Mouse (Mus musculus) heart, embryonic 16.5 days (tissue): ENCODE measurements around the gene Gm20388. TPM values are rescaled to one million over a fixed set of nuclear protein-coding genes. Genes with fewer than 3 reads are reported as not detected.

Source experiments
- ATAC-seq: fragments of 200-750 bp; cut with Nextera tagmentation; replicated peaks from 2 replicates; pipeline ENCODE4 v1.8.0; 2017; ENCODE audit warnings: moderate number of reproducible peaks; ENCODE audit not compliant: insufficient read depth, low FRiP score; ENCODE audit errors: extremely low read depth
- H3K27ac ChIP-seq: fragments of 300-500 bp; sonication (generic); 2 replicates; pipeline ENCODE4 v1.5.1; 2014; ENCODE audit warnings: mild to moderate bottlenecking, low read length, control low read depth, moderate library complexity
- H3K27me3 ChIP-seq: fragments of 300-500 bp; sonication (generic); 2 replicates; pipeline ENCODE4 v1.6.1; 2014; ENCODE audit warnings: low read length, mixed read lengths; ENCODE audit not compliant: control insufficient read depth, insufficient read depth
- H3K36me3 ChIP-seq: fragments of 300-500 bp; sonication (generic); 2 replicates; pipeline ENCODE4 v1.6.1; 2014; ENCODE audit not compliant: control insufficient read depth, insufficient read depth
- H3K4me1 ChIP-seq: fragments of 300-500 bp; sonication (generic); 2 replicates; pipeline ENCODE4 v1.6.1; 2014; ENCODE audit warnings: low read length, mixed read lengths; ENCODE audit not compliant: control insufficient read depth, insufficient read depth
- H3K4me2 ChIP-seq: fragments of 300-500 bp; sonication (generic); 2 replicates; pipeline ENCODE4 v1.6.1; 2014; ENCODE audit warnings: low read depth, mild to moderate bottlenecking, control low read depth, low read length
- H3K4me3 ChIP-seq: fragments of 300-500 bp; sonication (generic); 2 replicates; pipeline ENCODE4 v1.5.1; 2014; ENCODE audit warnings: mild to moderate bottlenecking, control low read depth, low read length
- H3K9ac ChIP-seq: fragments of 300-500 bp; sonication (generic); 2 replicates; pipeline ENCODE4 v1.6.1; 2014; ENCODE audit warnings: low read length, control low read depth
- H3K9me3 ChIP-seq: fragments of 300-500 bp; sonication (generic); replicated peaks from 2 replicates; pipeline ENCODE4 v1.6.1; 2016; ENCODE audit warnings: low read length; ENCODE audit not compliant: control insufficient read depth
- WGBS: fragments of 180-500 bp; shearing (Covaris S2); extraction: QIAGEN DNeasy Blood & Tissue Kit; methylation state at CpG from one replicate; pipeline ENCODE4 v1.1.7; 2014; 5-methylcytosine and 5-hydroxymethylcytosine counted together
- polyA plus RNA-seq: library from polyadenylated mRNA; unstranded; fragments of >200 nt; fragmentation: Nextera tagmentation; extraction: Ambion mirVana; gene quantifications from 2 replicates; pipeline ENCODE4 v1.2.1, GENCODE M21; 2015

The Gm20388 gene
- 4.5 and 7.6 TPM in 2 replicates for polyA plus RNA-seq

DNA sequence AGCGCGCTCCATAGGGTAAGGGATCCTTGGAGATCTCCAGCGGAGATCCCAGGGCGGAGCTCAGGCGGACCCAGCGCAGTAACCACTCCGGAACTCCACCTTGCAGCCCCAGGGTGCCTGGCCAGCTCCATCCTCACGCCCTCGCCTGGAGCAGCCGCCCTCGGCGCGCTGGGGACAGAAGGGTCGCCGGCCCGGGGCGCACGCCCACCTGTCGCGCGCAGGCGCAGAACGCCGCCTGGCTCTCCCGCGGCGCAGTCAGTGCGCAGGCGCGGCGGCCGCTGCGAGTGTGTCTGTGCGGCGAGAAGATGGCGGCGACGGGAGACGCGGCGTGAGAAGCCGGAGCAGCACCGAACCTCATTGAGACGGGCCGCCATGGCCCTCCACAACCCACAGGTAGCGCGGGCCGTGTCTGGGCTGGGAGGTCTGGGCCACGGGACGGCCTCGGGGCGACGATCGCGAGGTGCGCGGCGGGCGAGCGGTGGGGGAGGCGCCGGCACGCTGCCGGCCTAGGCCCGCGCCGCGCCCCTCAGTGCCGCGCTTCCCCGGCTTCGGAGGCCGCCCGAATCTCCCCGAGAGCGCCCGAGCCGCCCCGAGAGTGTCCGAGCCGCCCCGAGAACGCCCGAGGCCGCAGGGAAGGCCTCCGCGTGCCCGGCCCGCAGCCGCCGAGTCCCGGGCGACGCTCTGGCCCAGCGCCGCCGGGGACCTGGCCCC, at the start of gene Gm20388:
Gm20388 (plus strand) TSS at position 295 of the 711 bp plus-strand sequence.
- Histone ChIP-seq H3K4me2 (peak within 1 kb of the TSS; percentile 82), H3K36me3 (no peaks in the 10 kb centered on the region), H3K27ac (peak within 1 kb of the TSS; percentile 87), H3K9me3 (no peaks in the 10 kb centered on the region), H3K27me3 (no peaks in the 10 kb centered on the region), H3K4me1 (peaks cover 37% of the 10 kb centered on the region), H3K4me3 (peak within 1 kb of the TSS; percentile 80), H3K9ac (peak within 1 kb of the TSS; percentile 88)
- ATAC-seq = peak; percentile 94
- under 1% methylated on average over 90 of the region's 97 CpGs for WGBS

- Histone ChIP-seq H3K4me2 (peak within 1 kb of the TSS; percentile 94), H3K27ac (peak within 1 kb of the TSS; percentile 66), H3K9me3 (no peaks in the 10 kb centered on the region), H3K27me3 (peaks cover 2% of the 10 kb centered on the region; the same call in 1 of the 2 replicates), H3K4me3 (peak within 1 kb of the TSS; percentile 75), H3K9ac (peak within 1 kb of the TSS; percentile 93), H3K4me1 (peaks cover 7% of the 10 kb centered on the region; the same call in 1 of the 2 replicates), H3K36me3 (no peaks in the 10 kb centered on the region)
- peak; percentile 98 for ATAC-seq
- 1% methylated on average over 35 of the region's 35 CpGs for WGBS
These were observed 48.8 kb upstream of the Gm20388 start, which contains the start of gene Klhl36 for GRCm38 (mm10) chr8:119861706-119862389. TSS of gene Klhl36 (plus strand) at chr8:119862266.

DNA sequence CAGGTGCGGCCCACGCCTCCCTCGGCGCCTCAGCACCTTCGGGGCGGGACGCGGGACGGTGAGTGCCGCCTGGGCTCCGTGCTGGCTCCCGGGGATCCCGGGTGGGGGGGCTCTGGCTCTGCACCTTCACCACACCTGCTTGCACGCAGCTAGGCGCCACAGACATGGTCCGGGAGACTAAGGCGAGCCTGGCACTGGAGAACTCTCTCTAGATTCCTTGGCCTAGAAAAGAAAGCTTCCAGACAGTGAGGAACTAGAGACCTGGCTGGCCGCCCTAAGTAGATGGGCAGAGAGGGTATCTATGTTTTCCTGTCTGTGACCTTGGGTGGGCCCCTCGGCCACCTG, 48.3 kb upstream of the Gm20388 start:
- peak overlapping the region; percentile 93 for H3K9ac ChIP-seq
- H3K36me3 ChIP-seq = no peaks in the 10 kb centered on the region
- peaks cover 7% of the 10 kb centered on the region; the same call in 1 of the 2 replicates for H3K4me1 ChIP-seq
- peak; percentile 38; the same call in 1 of the 2 replicates for ATAC-seq
- H3K27ac ChIP-seq = peak overlapping the region; percentile 66
- peak overlapping the region; percentile 94 for H3K4me2 ChIP-seq
- WGBS = under 1% methylated on average over 19 of the region's 19 CpGs
- peak overlapping the region; percentile 75 for H3K4me3 ChIP-seq
- H3K27me3 ChIP-seq = peaks cover 2% of the 10 kb centered on the region; the same call in 1 of the 2 replicates
- H3K9me3 ChIP-seq = no peaks in the 10 kb centered on the region

- no peak for ATAC-seq
- Histone ChIP-seq H3K4me1 (peaks cover 7% of the 10 kb centered on the region; the same call in 1 of the 2 replicates), H3K9ac (peak overlapping the region; percentile 93), H3K36me3 (no peaks in the 10 kb centered on the region), H3K27me3 (peaks cover 2% of the 10 kb centered on the region; the same call in 1 of the 2 replicates), H3K4me2 (peak overlapping the region; percentile 94), H3K9me3 (no peaks in the 10 kb centered on the region), H3K4me3 (peak overlapping the region; percentile 75), H3K27ac (peak overlapping the region; percentile 66; the same call in 1 of the 2 replicates)
- 10% methylated on average over 6 of the region's 6 CpGs for WGBS
These were observed 47.9 kb upstream of the Gm20388 start for GRCm38 (mm10) chr8:119862749-119863148.

DNA sequence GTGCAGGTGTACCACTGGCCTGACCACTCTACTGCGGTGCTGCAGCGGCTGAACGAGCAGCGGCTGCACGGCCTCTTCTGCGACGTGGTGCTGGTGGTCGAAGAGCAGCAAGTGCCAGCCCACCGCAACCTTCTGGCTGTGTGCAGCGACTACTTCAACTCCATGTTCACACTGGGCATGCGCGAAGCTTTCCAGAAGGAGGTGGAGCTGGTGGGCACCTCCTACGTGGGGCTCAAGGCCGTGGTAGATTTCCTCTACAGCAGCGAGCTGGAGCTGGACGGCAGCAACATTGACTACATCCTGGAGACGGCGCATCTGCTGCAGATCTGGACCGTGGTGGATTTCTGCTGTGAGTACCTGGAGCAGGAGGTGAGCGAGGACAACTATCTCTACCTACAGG, 41.0 kb upstream of the Gm20388 start:
- Histone ChIP-seq H3K9ac (no peak overlapping the region), H3K4me2 (no peak overlapping the region), H3K27me3 (no peaks in the 10 kb centered on the region), H3K36me3 (peaks cover 34% of the 10 kb centered on the region), H3K4me3 (no peak overlapping the region), H3K9me3 (peaks cover 11% of the 10 kb centered on the region), H3K27ac (no peak overlapping the region), H3K4me1 (no peaks in the 10 kb centered on the region)
- WGBS = 72% methylated on average over 20 of the region's 20 CpGs
- ATAC-seq = no peak

GRCm38 (mm10) chr8:119873181-119873580, 37.5 kb upstream of the Gm20388 start:
- ATAC-seq = no peak
- Histone ChIP-seq H3K9me3 (peaks cover 11% of the 10 kb centered on the region), H3K4me2 (no peak overlapping the region), H3K4me3 (no peak overlapping the region), H3K36me3 (peaks cover 42% of the 10 kb centered on the region), H3K27ac (no peak overlapping the region), H3K27me3 (no peaks in the 10 kb centered on the region), H3K9ac (no peak overlapping the region), H3K4me1 (no peaks in the 10 kb centered on the region)
- WGBS = 94% methylated on average over 1 of the region's 1 CpGs

- Histone ChIP-seq H3K9ac (no peak overlapping the region), H3K4me1 (peaks cover 12% of the 10 kb centered on the region), H3K4me2 (no peak overlapping the region), H3K27ac (no peak overlapping the region), H3K9me3 (no peaks in the 10 kb centered on the region), H3K36me3 (0 out of 2 replicates have a peak, but pooled peaks cover 5% of the 10 kb centered on the region), H3K4me3 (no peak overlapping the region), H3K27me3 (no peaks in the 10 kb centered on the region)
- no peak for ATAC-seq
- WGBS = 82% methylated on average over 6 of the region's 6 CpGs
These were observed 29.3 kb upstream of the Gm20388 start for GRCm38 (mm10) chr8:119881301-119881700.

DNA sequence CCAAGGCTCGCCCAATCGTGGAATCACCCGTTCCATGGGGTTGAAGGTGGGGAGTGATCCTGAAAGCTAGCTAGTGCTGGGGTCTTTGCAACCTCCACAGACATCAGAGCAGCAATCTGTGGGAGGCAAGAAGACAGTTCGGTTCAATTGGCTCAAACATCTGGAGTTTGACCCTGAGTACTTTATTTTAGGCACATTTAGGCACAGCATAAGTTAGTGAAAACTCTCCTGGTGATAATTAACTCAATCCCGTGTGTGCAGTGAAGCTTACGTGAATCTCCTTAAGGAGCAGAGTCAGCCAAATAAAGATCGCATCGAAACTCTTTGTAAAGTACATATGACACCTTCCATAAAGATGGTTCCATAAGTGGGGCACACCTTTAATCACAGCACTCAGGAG, 28.7 kb upstream of the Gm20388 start:
- Histone ChIP-seq H3K4me3 (no peak overlapping the region), H3K4me1 (peaks cover 13% of the 10 kb centered on the region), H3K9ac (no peak overlapping the region), H3K9me3 (no peaks in the 10 kb centered on the region), H3K27ac (no peak overlapping the region), H3K4me2 (no peak overlapping the region), H3K27me3 (no peaks in the 10 kb centered on the region), H3K36me3 (0 out of 2 replicates have a peak, but pooled peaks cover 2% of the 10 kb centered on the region)
- no peak for ATAC-seq
- 85% methylated on average over 8 of the region's 8 CpGs for WGBS

- H3K4me2 ChIP-seq = no peak overlapping the region
- no peak overlapping the region for H3K4me3 ChIP-seq
- no peak overlapping the region for H3K9ac ChIP-seq
- no peaks in the 10 kb centered on the region for H3K27me3 ChIP-seq
- peaks cover 13% of the 10 kb centered on the region for H3K4me1 ChIP-seq
- no peaks in the 10 kb centered on the region for H3K36me3 ChIP-seq
- 91% methylated on average over 7 of the region's 7 CpGs for WGBS
- H3K27ac ChIP-seq = no peak overlapping the region
- no peaks in the 10 kb centered on the region for H3K9me3 ChIP-seq
- ATAC-seq = no peak
These were observed 27.4 kb upstream of the Gm20388 start for GRCm38 (mm10) chr8:119883281-119883680.
